Mouse (Mus musculus): ENCODE measurements at regions not wholly inside any gene's neighbourhood (a gene's known extent, or its start where the extent isn't known, plus 50 kb on each side); places are given as distances from the start of the nearest gene placed in this dataset.

DNA sequence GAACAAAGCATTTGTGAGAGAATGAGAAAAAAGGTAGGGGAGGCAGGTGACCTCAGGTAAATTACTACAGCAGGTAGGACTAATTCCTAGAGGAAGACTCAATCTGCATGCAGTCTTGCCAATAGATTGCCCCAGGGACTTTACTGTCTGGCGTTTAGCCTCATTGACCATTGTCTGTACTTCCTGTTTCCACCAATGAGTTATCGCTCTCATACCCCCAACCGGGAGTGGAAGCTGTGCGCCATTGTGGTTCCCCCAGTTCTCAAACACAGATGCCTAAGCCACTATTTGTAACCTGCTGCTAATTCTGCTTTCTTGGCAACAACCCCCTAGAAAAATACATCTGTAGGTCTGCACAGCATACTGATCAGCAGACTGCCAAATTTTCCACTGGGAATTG, 65.5 kb upstream of the Tle4 start:
- no peak for TF ChIP-seq POLR2A (IDR thresholded peaks at IDR 0.05; ENCODE audit: insufficient read depth, low read depth, low read length)
- no peak for TF ChIP-seq EP300 (IDR thresholded peaks at IDR 0.05; ENCODE audit: insufficient read depth, low read depth, low read length)
- no peak for TF ChIP-seq CTCF (IDR thresholded peaks at IDR 0.05)
- Histone ChIP-seq H3K4me3 (no peak overlapping the region), H3K79me2 (replicated peaks; ENCODE audit: control insufficient read depth, insufficient read depth, low read length) (no peaks in the 10 kb centered on the region), H3K36me3 (ENCODE audit: control insufficient read depth, insufficient read depth, low read length) (no peaks in the 10 kb centered on the region), H3K27ac (no peak overlapping the region), H3K9ac (ENCODE audit: low read depth, low read length) (no peak overlapping the region), H3K27me3 (ENCODE audit: control insufficient read depth, insufficient read depth, low read length) (no peaks in the 10 kb centered on the region), H3K4me1 (ENCODE audit: control insufficient read depth, insufficient read depth, low read length) (no peaks in the 10 kb centered on the region)
- intact Hi-C loops (cut with DNase I) = no loop called here
- 41% methylated on average over 4 of the region's 4 CpGs for WGBS
- no peak for DNase-seq

GRCm38 (mm10) chr19:14659725-14660124, 61.9 kb upstream of the Tle4 start:
- Histone ChIP-seq H3K36me3 (ENCODE audit: control insufficient read depth, insufficient read depth, low read length) (no peaks in the 10 kb centered on the region), H3K9ac (ENCODE audit: low read depth, low read length) (no peak overlapping the region), H3K4me3 (no peak overlapping the region), H3K27ac (no peak overlapping the region), H3K27me3 (ENCODE audit: control insufficient read depth, insufficient read depth, low read length) (no peaks in the 10 kb centered on the region), H3K79me2 (replicated peaks; ENCODE audit: control insufficient read depth, insufficient read depth, low read length) (no peaks in the 10 kb centered on the region), H3K4me1 (ENCODE audit: control insufficient read depth, insufficient read depth, low read length) (no peaks in the 10 kb centered on the region)
- 67% methylated on average over 4 of the region's 4 CpGs for WGBS
- intact Hi-C loops (cut with DNase I) = no loop called here
- TF ChIP-seq POLR2A (IDR thresholded peaks at IDR 0.05; ENCODE audit: insufficient read depth, low read depth, low read length) = no peak
- no peak for TF ChIP-seq EP300 (IDR thresholded peaks at IDR 0.05; ENCODE audit: insufficient read depth, low read depth, low read length)
- TF ChIP-seq CTCF (IDR thresholded peaks at IDR 0.05) = no peak
- DNase-seq = no peak

- no peak for DNase-seq
- TF ChIP-seq CTCF (IDR thresholded peaks at IDR 0.05) = no peak
- TF ChIP-seq EP300 (IDR thresholded peaks at IDR 0.05; ENCODE audit: insufficient read depth, low read depth, low read length) = no peak
- TF ChIP-seq POLR2A (IDR thresholded peaks at IDR 0.05; ENCODE audit: insufficient read depth, low read depth, low read length) = no peak
- 67% methylated on average over 2 of the region's 2 CpGs for WGBS
Observed at GRCm38 (mm10) chr19:14658479-14658878, 60.6 kb upstream of the Tle4 start.

GRCm38 (mm10) chr19:14656022-14656388, 58.2 kb upstream of the Tle4 start:
- H3K27me3 ChIP-seq (ENCODE audit: control insufficient read depth, insufficient read depth, low read length) = no peaks in the 10 kb centered on the region
- H3K4me3 ChIP-seq = no peak overlapping the region
- no peak overlapping the region for H3K9ac ChIP-seq (ENCODE audit: low read depth, low read length)
- TF ChIP-seq EP300 (IDR thresholded peaks at IDR 0.05; ENCODE audit: insufficient read depth, low read depth, low read length) (no peak), POLR2A (IDR thresholded peaks at IDR 0.05; ENCODE audit: insufficient read depth, low read depth, low read length) (no peak), CTCF (IDR thresholded peaks at IDR 0.05) (no peak)
- WGBS = 60% methylated on average over 2 of the region's 2 CpGs
- no peaks in the 10 kb centered on the region for H3K4me1 ChIP-seq (ENCODE audit: control insufficient read depth, insufficient read depth, low read length)
- DNase-seq = no peak
- no peaks in the 10 kb centered on the region for H3K36me3 ChIP-seq (ENCODE audit: control insufficient read depth, insufficient read depth, low read length)
- no peak overlapping the region for H3K27ac ChIP-seq
- intact Hi-C loops (cut with DNase I) = no loop called here
- no peaks in the 10 kb centered on the region for H3K79me2 ChIP-seq (replicated peaks; ENCODE audit: control insufficient read depth, insufficient read depth, low read length)

More at GRCm38 (mm10) chr19:14658479-14658878, 60.6 kb upstream of the Tle4 start:
- Histone ChIP-seq H3K4me3 (no peak overlapping the region), H3K4me1 (ENCODE audit: control insufficient read depth, insufficient read depth, low read length) (no peaks in the 10 kb centered on the region), H3K9ac (ENCODE audit: low read depth, low read length) (no peak overlapping the region), H3K27ac (no peak overlapping the region), H3K27me3 (ENCODE audit: control insufficient read depth, insufficient read depth, low read length) (no peaks in the 10 kb centered on the region), H3K36me3 (ENCODE audit: control insufficient read depth, insufficient read depth, low read length) (no peaks in the 10 kb centered on the region), H3K79me2 (replicated peaks; ENCODE audit: control insufficient read depth, insufficient read depth, low read length) (no peaks in the 10 kb centered on the region)
- intact Hi-C loops (cut with DNase I) = no loop called here

DNA sequence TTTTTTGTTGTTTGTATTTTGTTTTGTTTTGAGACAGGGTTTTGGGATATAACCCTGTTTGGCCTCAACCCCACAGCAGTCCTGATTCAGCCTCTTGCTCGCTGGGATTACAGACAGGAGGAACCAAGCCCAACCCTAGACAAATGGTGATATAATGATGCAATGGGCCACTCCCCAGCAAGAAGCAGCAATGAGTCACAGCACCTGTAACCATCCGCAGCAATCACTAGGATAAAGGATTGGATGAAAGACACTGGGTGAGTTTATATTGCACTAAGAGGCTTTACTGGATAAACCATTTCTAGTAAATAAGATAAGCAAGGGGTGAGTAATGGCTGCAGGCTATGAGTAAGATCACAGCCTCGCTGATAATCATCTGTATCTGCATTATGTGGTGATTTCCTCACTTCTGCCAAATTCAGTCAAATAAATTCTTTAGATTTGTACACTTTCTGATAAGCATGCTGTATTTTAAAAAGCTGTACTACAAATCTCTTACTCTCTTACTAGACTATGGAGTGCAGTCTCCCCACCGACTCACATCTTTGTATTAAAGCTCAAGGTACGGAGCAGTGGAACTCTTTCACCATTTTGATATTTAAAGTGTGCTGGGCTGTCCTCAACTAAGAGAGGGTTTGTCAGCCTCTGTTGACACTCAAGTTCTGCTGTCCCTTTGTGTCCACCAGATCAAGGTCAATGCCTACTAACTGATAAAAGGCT, 57.6 kb upstream of the Tle4 start:
- H3K27ac ChIP-seq = no peak overlapping the region
- TF ChIP-seq EP300 (IDR thresholded peaks at IDR 0.05; ENCODE audit: insufficient read depth, low read depth, low read length) (no peak), CTCF (IDR thresholded peaks at IDR 0.05) (no peak), POLR2A (IDR thresholded peaks at IDR 0.05; ENCODE audit: insufficient read depth, low read depth, low read length) (no peak)
- 66% methylated on average over 5 of the region's 5 CpGs for WGBS
- no peaks in the 10 kb centered on the region for H3K36me3 ChIP-seq (ENCODE audit: control insufficient read depth, insufficient read depth, low read length)
- no peaks in the 10 kb centered on the region for H3K79me2 ChIP-seq (replicated peaks; ENCODE audit: control insufficient read depth, insufficient read depth, low read length)
- intact Hi-C loops (cut with DNase I) = no loop called here
- H3K4me1 ChIP-seq (ENCODE audit: control insufficient read depth, insufficient read depth, low read length) = no peaks in the 10 kb centered on the region
- DNase-seq = no peak
- no peaks in the 10 kb centered on the region for H3K27me3 ChIP-seq (ENCODE audit: control insufficient read depth, insufficient read depth, low read length)
- no peak overlapping the region for H3K4me3 ChIP-seq
- H3K9ac ChIP-seq (ENCODE audit: low read depth, low read length) = no peak overlapping the region
